ENCODE assay signal across 21 mouse cellular contexts in genomic region chr19:46662214-46662613, GRCm38 (mm10). TPM values are rescaled to one million over a fixed set of nuclear protein-coding genes. Genes with fewer than 3 reads are reported as not detected.
DNase-seq lines count a peak whose midpoint lies in the region; ATAC-seq and TF ChIP-seq lines count a peak whose summit lies in the region.
"Had no signal": no experiment of that assay in that cellular context is flagged by ENCODE, and none has a peak within 500 bp of the region (broad histone marks: within the 10 kb centered on the region; RNA-seq: fewer than 3 reads in every experiment).

No protein-coding gene starts in this region.

- no peaks in the 10 kb centered on the region for H3K36me3 ChIP-seq in liver, embryonic 14.5 days (replicated peaks; ENCODE audit: control insufficient read depth, insufficient read depth, low read depth)
- peaks cover 6% of the 10 kb centered on the region for H3K36me3 ChIP-seq in forebrain, embryonic 13.5 days (ENCODE audit: poor library complexity, severe bottlenecking)
- H3K36me3 ChIP-seq: hindbrain, embryonic 15.5 days had no signal

- no peak overlapping the region for H3K27ac ChIP-seq in liver, embryonic 14.5 days
- H3K27ac ChIP-seq in forebrain, embryonic 13.5 days, result no peak overlapping the region
- H3K27ac ChIP-seq: embryonic facial prominence, embryonic 13.5 days; heart, embryonic 15.5 days; hindbrain, embryonic 15.5 days had no signal

- intact Hi-C loops in heart, postnatal 25 days (cut with DNase I), result no loop called here

- no peak overlapping the region for H3K4me3 ChIP-seq in liver, embryonic 14.5 days (ENCODE audit: insufficient read depth in 1 of 2, low read depth in 2 of 2, low read length in 2 of 2)
- H3K4me3 ChIP-seq in forebrain, embryonic 13.5 days, result no peak overlapping the region
- H3K4me3 ChIP-seq: embryonic facial prominence, embryonic 13.5 days; heart, embryonic 15.5 days; hindbrain, embryonic 15.5 days had no signal

- DNase-seq in heart, adult 11 months, result peak; percentile 75
- DNase-seq in heart, postnatal 25 days (ENCODE audit: low spot score), result no peak
- DNase-seq in liver, embryonic 14.5 days (ENCODE audit: low read depth in 3 of 3, low spot score in 3 of 3), result no peak
- DNase-seq in liver, result no peak
- no peak for DNase-seq in left cerebral cortex, adult 9 months (ENCODE audit: low spot score in 2 of 2)
- DNase-seq: adrenal gland, postnatal 10 days; cerebellum, adult 11-12 months; cerebellum, adult 9-10 months; cerebellum, postnatal 25 days; gastrocnemius, postnatal 10 days; heart, postnatal 14 days had no signal

- 0 out of 2 replicates have a peak, but pooled peaks have one; percentile 29 for ATAC-seq in liver, embryonic 14.5 days (ENCODE audit: insufficient read depth)
- peak; percentile 46 for ATAC-seq in granulocyte monocyte progenitor cell, adult 5-6 weeks (replicated peaks; ENCODE audit: poor library complexity, severe bottlenecking)
- no peak for ATAC-seq in forebrain, embryonic 13.5 days
- ATAC-seq: forebrain, embryonic 14.5 days; intestine, embryonic 16.5 days had no signal

- 50% methylated on average over 8 of the region's 8 CpGs for WGBS in liver, embryonic 14.5 days (ENCODE audit: insufficient replicate concordance)
- WGBS in forebrain, embryonic 13.5 days, result 91% methylated on average over 8 of the region's 8 CpGs

- H3K9ac ChIP-seq in liver, embryonic 14.5 days (replicated peaks), result no peak overlapping the region
- H3K9ac ChIP-seq in forebrain, embryonic 13.5 days, result no peak overlapping the region
- H3K9ac ChIP-seq: embryonic facial prominence, embryonic 13.5 days; heart, embryonic 15.5 days; hindbrain, embryonic 15.5 days had no signal

- TF ChIP-seq CTCF in liver, embryonic 14.5 days (IDR thresholded peaks at IDR 0.05; ENCODE audit: low read depth), result no peak

- no peaks in the 10 kb centered on the region for H3K27me3 ChIP-seq in liver, embryonic 14.5 days (ENCODE audit: control insufficient read depth, insufficient read depth, low read length)
- H3K27me3 ChIP-seq in forebrain, embryonic 13.5 days, result no peaks in the 10 kb centered on the region
- H3K27me3 ChIP-seq: CH12.LX; embryonic facial prominence, embryonic 13.5 days; heart, embryonic 15.5 days; hindbrain, embryonic 15.5 days had no signal

- TF ChIP-seq EP300 in liver, embryonic 14.5 days (IDR thresholded peaks at IDR 0.05; ENCODE audit: low read depth), result no peak

- H3K9me3 ChIP-seq in liver, embryonic 14.5 days (ENCODE audit: control insufficient read depth, low read length), result no peaks in the 10 kb centered on the region
- H3K9me3 ChIP-seq in forebrain, embryonic 13.5 days (replicated peaks), result no peaks in the 10 kb centered on the region
- H3K9me3 ChIP-seq: heart, embryonic 15.5 days; hindbrain, embryonic 15.5 days had no signal

- no peak overlapping the region for H3K4me2 ChIP-seq in liver, embryonic 14.5 days (ENCODE audit: low read depth)
- no peak overlapping the region for H3K4me2 ChIP-seq in forebrain, embryonic 13.5 days
- H3K4me2 ChIP-seq: embryonic facial prominence, embryonic 13.5 days; heart, embryonic 15.5 days; hindbrain, embryonic 15.5 days had no signal

- H3K4me1 ChIP-seq in liver, embryonic 14.5 days (replicated peaks; ENCODE audit: control insufficient read depth in 2 of 2, insufficient read depth in 2 of 2, low read length in 1 of 2), result peaks cover 0 to 8% of the 10 kb centered on the region in 2 experiments; a peak in 2 of 4 replicates
- peaks cover 10% of the 10 kb centered on the region for H3K4me1 ChIP-seq in forebrain, embryonic 13.5 days
- H3K4me1 ChIP-seq: hindbrain, embryonic 15.5 days had no signal

RNA-seq across cellular contexts. Expression of gene Cyp17a1, which starts 10.8 kb away (rescaled TPM):
- total RNA-seq in heart, postnatal 25 days (2021), result not detected
- 0.06 and 0.08 TPM in 2 replicates for polyA plus RNA-seq in liver, embryonic 14.5 days (2012; rRNA removed)
- polyA plus RNA-seq in liver, embryonic 14.5 days (2014; fragmentation: Nextera tagmentation; extraction: Ambion mirVana), result 0.13 and 0.18 TPM in 2 replicates
- not detected in 2 replicates for total RNA-seq in granulocyte monocyte progenitor cell, adult 5-6 weeks (2014; fragmentation: Nextera tagmentation)
- total RNA-seq in granulocyte monocyte progenitor cell, adult 5-6 weeks (2017), result not detected in 2 replicates
- polyA plus RNA-seq in forebrain, embryonic 13.5 days (2015; fragmentation: Nextera tagmentation; extraction: Ambion mirVana), result not detected in 2 replicates
- total RNA-seq: CH12.LX; gastrocnemius, postnatal 10 days; gastrocnemius, postnatal 4 days; heart, adult 8-10 months; heart, postnatal 14 days had no signal
- polyA plus RNA-seq: embryonic facial prominence, embryonic 13.5 days; forebrain, embryonic 14.5 days; hindbrain, embryonic 15.5 days had no signal

RNA-seq across cellular contexts. Expression of gene Borcs7, which starts 27.5 kb away (rescaled TPM):
- total RNA-seq in heart, postnatal 25 days (2021), result 1 to 10 TPM; 7.8 to 8.8 TPM
- 2.1 and 2.7 TPM in 2 replicates for polyA plus RNA-seq in liver, embryonic 14.5 days (2012; rRNA removed)
- 5.0 and 6.0 TPM in 2 replicates for polyA plus RNA-seq in liver, embryonic 14.5 days (2014; fragmentation: Nextera tagmentation; extraction: Ambion mirVana)
- 9.6 and 12.5 TPM in 2 replicates for total RNA-seq in granulocyte monocyte progenitor cell, adult 5-6 weeks (2014; fragmentation: Nextera tagmentation)
- total RNA-seq in granulocyte monocyte progenitor cell, adult 5-6 weeks (2017), result 5.4 TPM in 2 replicates
- 14.3 and 16.5 TPM in 2 replicates for polyA plus RNA-seq in forebrain, embryonic 13.5 days (2015; fragmentation: Nextera tagmentation; extraction: Ambion mirVana)

RNA-seq across cellular contexts. Expression of gene As3mt, which starts 45.0 kb away (rescaled TPM):
- total RNA-seq in heart, postnatal 25 days (2021), result 10 to 100 TPM; 93.3 to 97.2 TPM
- polyA plus RNA-seq in liver, embryonic 14.5 days (2012; rRNA removed), result 3.8 and 5.1 TPM in 2 replicates
- polyA plus RNA-seq in liver, embryonic 14.5 days (2014; fragmentation: Nextera tagmentation; extraction: Ambion mirVana), result 12.8 and 13.4 TPM in 2 replicates
- total RNA-seq in granulocyte monocyte progenitor cell, adult 5-6 weeks (2014; fragmentation: Nextera tagmentation), result 47.6 and 53.1 TPM in 2 replicates
- total RNA-seq in granulocyte monocyte progenitor cell, adult 5-6 weeks (2017), result 71.0 and 82.9 TPM in 2 replicates
- 16.6 and 18.0 TPM in 2 replicates for polyA plus RNA-seq in forebrain, embryonic 13.5 days (2015; fragmentation: Nextera tagmentation; extraction: Ambion mirVana)
